Mouse (Mus musculus) heart, postnatal 0 days (tissue): ENCODE measurements around the gene Hmcn2. TPM values are rescaled to one million over a fixed set of nuclear protein-coding genes. Genes with fewer than 3 reads are reported as not detected.

Source experiments
- ATAC-seq: fragments of 200-750 bp; cut with Nextera tagmentation; 2 replicates; pipeline ENCODE4 v1.8.0; 2017; ENCODE audit warnings: low read depth, moderate number of reproducible peaks, moderate library complexity; ENCODE audit not compliant: insufficient read depth
- DNase-seq: peaks from one replicate; pipeline ENCODE4 v3.0.0-alpha.2; 2016; ENCODE audit warnings: low spot score
- H3K27ac ChIP-seq: fragments of 300-500 bp; sonication (generic); 2 replicates; pipeline ENCODE4 v1.5.1; 2014; ENCODE audit warnings: low read depth, mild to moderate bottlenecking
- H3K27me3 ChIP-seq: fragments of 300-500 bp; sonication (generic); 2 replicates; pipeline ENCODE4 v1.6.1; 2014; ENCODE audit warnings: low read length, mixed read lengths; ENCODE audit not compliant: control insufficient read depth, insufficient read depth
- H3K36me3 ChIP-seq: fragments of 300-500 bp; sonication (generic); replicated peaks from 2 replicates; pipeline ENCODE4 v1.6.1; 2014; ENCODE audit warnings: low read length, mixed read lengths; ENCODE audit not compliant: control insufficient read depth, insufficient read depth
- H3K4me1 ChIP-seq: fragments of 300-500 bp; sonication (generic); 2 replicates; pipeline ENCODE4 v1.6.1; 2014; ENCODE audit warnings: antibody characterized with exemption; ENCODE audit not compliant: control insufficient read depth, insufficient read depth
- H3K4me2 ChIP-seq: fragments of 300-500 bp; sonication (generic); 2 replicates; pipeline ENCODE4 v1.6.1; 2014; ENCODE audit warnings: low read depth, mild to moderate bottlenecking, low read length, moderate library complexity
- H3K4me3 ChIP-seq: fragments of 300-500 bp; sonication (generic); 2 replicates; pipeline ENCODE4 v1.5.1; 2014; ENCODE audit warnings: low read depth, low read length
- H3K9ac ChIP-seq: fragments of 300-500 bp; sonication (generic); replicated peaks from 2 replicates; pipeline ENCODE4 v1.6.1; 2014; ENCODE audit warnings: low read depth, low read length, mixed read lengths
- H3K9me3 ChIP-seq: fragments of 300-500 bp; sonication (generic); replicated peaks from 2 replicates; pipeline ENCODE4 v1.6.1; 2016; ENCODE audit warnings: low read length; ENCODE audit not compliant: control insufficient read depth
- CTCF ChIP-seq: IDR thresholded peaks from 2 replicates; pipeline ENCODE4 v1.5.1; 2016; ENCODE audit warnings: antibody characterized with exemption, control low read depth, low read depth
- EP300 ChIP-seq: IDR thresholded peaks from 2 replicates; pipeline ENCODE4 v1.6.1; 2016; ENCODE audit warnings: antibody characterized with exemption, low read depth
- WGBS: fragments of 180-500 bp; shearing (Covaris S2); extraction: QIAGEN DNeasy Blood & Tissue Kit; methylation state at CpG from one replicate; pipeline ENCODE4 v1.1.7; 2014; 5-methylcytosine and 5-hydroxymethylcytosine counted together
- polyA plus RNA-seq: library from polyadenylated mRNA; unstranded; fragments of >200 nt; fragmentation: Nextera tagmentation; extraction: Ambion mirVana; gene quantifications from 2 replicates; pipeline ENCODE4 v1.2.1, GENCODE M21; 2015
- total RNA-seq: library from RNA; depleted of rRNA; stranded (reverse); fragments of >200 nt; gene quantifications from 2 replicates; pipeline ENCODE4 v1.2.3, GENCODE M21; 2014; ENCODE audit warnings: low replicate concordance

The Hmcn2 gene
- total and polyA plus RNA-seq, 2 experiments from 2014 or later, result 0.67 to 3.1 TPM

- H3K27ac ChIP-seq, result no peak overlapping the region
- no peak for DNase-seq
- no peak for ATAC-seq
- H3K36me3 ChIP-seq, result peaks cover 41% of the 10 kb centered on the region
- H3K9ac ChIP-seq, result no peak overlapping the region
- WGBS, result 93% methylated on average over 12 of the region's 12 CpGs
- H3K9me3 ChIP-seq, result no peaks in the 10 kb centered on the region
- H3K4me3 ChIP-seq, result no peak overlapping the region
- H3K4me1 ChIP-seq, result no peaks in the 10 kb centered on the region
- H3K4me2 ChIP-seq, result no peak overlapping the region
- no peak for TF ChIP-seq CTCF
- TF ChIP-seq EP300, result no peak
- H3K27me3 ChIP-seq, result no peaks in the 10 kb centered on the region
Measured at GRCm38 (mm10) chr2:31282880-31283279, 31.3 kb upstream of the Hmcn2 start.

- ATAC-seq (no peak), DNase-seq (no peak)
- no peaks in the 10 kb centered on the region for H3K4me1 ChIP-seq
- no peak overlapping the region for H3K27ac ChIP-seq
- TF ChIP-seq CTCF (no peak), EP300 (no peak)
- H3K9ac ChIP-seq, result no peak overlapping the region
- H3K4me2 ChIP-seq, result no peak overlapping the region
- H3K36me3 ChIP-seq, result peaks cover 53% of the 10 kb centered on the region
- no peak overlapping the region for H3K4me3 ChIP-seq
- H3K27me3 ChIP-seq, result no peaks in the 10 kb centered on the region
- 73% methylated on average over 5 of the region's 5 CpGs for WGBS
- no peaks in the 10 kb centered on the region for H3K9me3 ChIP-seq
Measured at GRCm38 (mm10) chr2:31284531-31284930, 29.7 kb upstream of the Hmcn2 start.

- ATAC-seq (no peak), DNase-seq (peak; percentile 30)
- 7% methylated on average over 6 of the region's 6 CpGs for WGBS
- Histone ChIP-seq H3K4me1 (no peaks in the 10 kb centered on the region), H3K9ac (no peak overlapping the region), H3K36me3 (peaks cover 44% of the 10 kb centered on the region), H3K4me3 (no peak overlapping the region), H3K4me2 (no peak overlapping the region), H3K9me3 (no peaks in the 10 kb centered on the region), H3K27ac (no peak overlapping the region), H3K27me3 (no peaks in the 10 kb centered on the region)
- peak; percentile 100 for TF ChIP-seq CTCF
- no peak for TF ChIP-seq EP300
Measured at GRCm38 (mm10) chr2:31291421-31291820, 22.8 kb upstream of the Hmcn2 start.

GRCm38 (mm10) chr2:31294985-31295384, 19.2 kb upstream of the Hmcn2 start:
- Histone ChIP-seq H3K27me3 (no peaks in the 10 kb centered on the region), H3K27ac (no peak overlapping the region), H3K4me1 (peaks cover 4% of the 10 kb centered on the region), H3K4me2 (no peak overlapping the region), H3K9me3 (no peaks in the 10 kb centered on the region), H3K9ac (no peak overlapping the region), H3K4me3 (no peak overlapping the region), H3K36me3 (peaks cover 16% of the 10 kb centered on the region; the same call in 1 of the 2 replicates)
- ATAC-seq, result no peak
- TF ChIP-seq EP300 (no peak), CTCF (peak; percentile 88)
- 4% methylated on average over 4 of the region's 4 CpGs for WGBS
- DNase-seq, result peak; percentile 34

GRCm38 (mm10) chr2:31296395-31296794, 17.8 kb upstream of the Hmcn2 start:
- no peak overlapping the region for H3K4me3 ChIP-seq
- no peak overlapping the region for H3K4me2 ChIP-seq
- H3K4me1 ChIP-seq, result peaks cover 4% of the 10 kb centered on the region
- peaks cover 13% of the 10 kb centered on the region; the same call in 1 of the 2 replicates for H3K36me3 ChIP-seq
- no peak overlapping the region for H3K27ac ChIP-seq
- no peak overlapping the region for H3K9ac ChIP-seq
- TF ChIP-seq CTCF, result no peak
- no peak for TF ChIP-seq EP300
- no peaks in the 10 kb centered on the region for H3K27me3 ChIP-seq
- ATAC-seq, result no peak
- WGBS, result 81% methylated on average over 6 of the region's 6 CpGs
- no peak for DNase-seq
- H3K9me3 ChIP-seq, result no peaks in the 10 kb centered on the region

GRCm38 (mm10) chr2:31297602-31298268, 16.5 kb upstream of the Hmcn2 start:
- TF ChIP-seq EP300 (no peak), CTCF (no peak)
- Histone ChIP-seq H3K4me1 (peaks cover 4% of the 10 kb centered on the region), H3K27ac (no peak overlapping the region), H3K27me3 (no peaks in the 10 kb centered on the region), H3K4me2 (peak overlapping the region; percentile 63), H3K36me3 (peaks cover 8% of the 10 kb centered on the region; the same call in 1 of the 2 replicates), H3K9ac (peak overlapping the region; percentile 6; the same call in 1 of the 2 replicates), H3K4me3 (peak overlapping the region; percentile 52), H3K9me3 (no peaks in the 10 kb centered on the region)
- DNase-seq, result peak; percentile 68
- WGBS, result 5% methylated on average over 17 of the region's 17 CpGs
- ATAC-seq, result peak; percentile 90
